Mouse (Mus musculus): Measurements from ENCODE around the gene Lao1.

Gene Lao1

DNA sequence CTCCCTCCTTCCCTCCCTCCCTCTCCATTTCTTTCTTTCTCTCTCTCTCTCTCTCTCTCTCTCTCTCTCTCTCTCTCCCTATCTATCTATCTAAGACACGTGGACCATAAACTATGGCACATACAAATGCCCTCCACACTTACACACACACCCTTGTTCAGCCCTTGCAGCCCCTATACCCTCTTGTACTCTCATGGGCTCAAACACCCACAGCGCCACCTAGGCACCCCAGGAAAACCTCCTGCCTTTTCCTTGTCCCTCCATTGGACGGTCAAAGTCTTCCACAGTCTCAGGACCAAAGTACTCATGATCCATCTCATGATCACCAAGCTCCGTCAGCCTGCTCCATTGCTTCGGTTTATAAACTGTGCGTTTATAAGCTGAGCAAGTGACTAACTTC is 54.2 kb downstream of the Lao1 start:
- DNase-seq, result no peak

DNA sequence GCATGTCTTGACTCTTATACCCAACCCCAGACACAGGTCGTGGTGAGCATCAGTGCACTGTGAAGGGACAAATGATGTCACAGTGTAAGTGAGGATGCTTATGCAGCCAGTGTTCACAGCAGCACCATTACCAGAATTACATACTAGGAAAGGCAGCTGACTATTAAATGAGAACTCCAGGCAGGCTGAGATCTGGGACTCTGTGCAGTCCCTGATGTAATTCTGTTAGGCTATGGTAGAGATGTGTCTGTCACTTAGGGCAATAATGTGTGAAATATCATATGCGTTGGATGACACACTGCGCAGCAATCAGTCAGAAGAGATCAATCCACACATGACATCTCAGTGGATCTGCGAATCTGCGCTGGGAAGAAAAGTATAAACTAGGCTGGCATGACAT is 55.7 kb downstream of the Lao1 start:
- DNase-seq, result no peak

Measured in kidney, adult 18-20 months (tissue).